In the genomic region with DNA sequence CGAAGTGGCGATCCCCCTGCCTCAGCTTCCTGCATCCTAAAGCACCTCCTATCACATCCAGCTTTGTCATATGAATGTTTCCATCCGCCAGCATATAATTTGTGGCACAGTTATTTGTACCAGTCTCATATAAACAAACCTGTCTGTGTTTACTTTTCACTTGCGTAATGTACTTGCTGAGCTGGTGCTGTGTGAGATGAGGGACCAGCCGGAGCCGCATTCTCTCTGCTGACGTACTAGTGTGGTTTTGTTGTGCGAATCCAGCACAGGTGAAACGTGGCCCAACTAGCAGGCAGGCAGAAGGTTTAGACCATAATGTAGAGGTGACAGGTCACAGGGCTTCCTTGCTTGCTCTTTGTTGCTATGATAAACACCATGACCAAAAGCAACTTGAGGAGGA, we compare ENCODE assay signal across 27 mouse cellular contexts.
DNase-seq lines count a peak whose midpoint lies in the region; ATAC-seq and TF ChIP-seq lines count a peak whose summit lies in the region.
"Had no signal": no experiment of that assay in that cellular context is flagged by ENCODE, and none has a peak within 500 bp of the region (broad histone marks: within the 10 kb centered on the region; RNA-seq: fewer than 3 reads in every experiment).

No protein-coding gene starts in this region.

- H3K4me2 ChIP-seq in liver, embryonic 11.5 days: no peak overlapping the region
- H3K4me2 ChIP-seq: embryonic facial prominence, embryonic 13.5 days; forebrain, embryonic 12.5 days; forebrain, embryonic 15.5 days; heart, embryonic 12.5 days; heart, embryonic 15.5 days; hindbrain, embryonic 13.5 days had no signal

- no peak for TF ChIP-seq POLR2A in liver, adult 2 months (IDR thresholded peaks at IDR 0.05; ENCODE audit: extremely low read depth, insufficient read depth, low read length)

- ATAC-seq in liver, embryonic 11.5 days (replicated peaks; ENCODE audit: low FRiP score): no peak
- ATAC-seq: activated CD4-positive, CD25-positive, alpha-beta regulatory T cell, adult 4 months; forebrain, embryonic 15.5 days had no signal

- H3K27ac ChIP-seq in liver, adult 2 months (replicated peaks; ENCODE audit: insufficient read depth, low read depth, low read length): no peak overlapping the region
- H3K27ac ChIP-seq in liver, embryonic 11.5 days (ENCODE audit: low read depth, low read length): no peak overlapping the region
- H3K27ac ChIP-seq: embryonic facial prominence, embryonic 10.5 days; embryonic facial prominence, embryonic 13.5 days; forebrain, embryonic 12.5 days; forebrain, embryonic 15.5 days; heart, embryonic 15.5 days; hindbrain, embryonic 10.5 days; hindbrain, embryonic 13.5 days had no signal

- no peak overlapping the region for H3K9ac ChIP-seq in liver, adult 2 months (ENCODE audit: low read depth, low read length)
- no peak overlapping the region for H3K9ac ChIP-seq in liver, embryonic 11.5 days (ENCODE audit: low read depth, low read length)
- H3K9ac ChIP-seq: embryonic facial prominence, embryonic 13.5 days; forebrain, embryonic 12.5 days; forebrain, embryonic 15.5 days; heart, embryonic 12.5 days; heart, embryonic 15.5 days; hindbrain, embryonic 13.5 days had no signal

- no peaks in the 10 kb centered on the region for H3K9me3 ChIP-seq in liver, embryonic 11.5 days (ENCODE audit: control insufficient read depth, low read length)
- H3K9me3 ChIP-seq: embryonic facial prominence, embryonic 10.5 days; embryonic facial prominence, embryonic 13.5 days; forebrain, embryonic 12.5 days; forebrain, embryonic 15.5 days; heart, embryonic 12.5 days; heart, embryonic 15.5 days; hindbrain, embryonic 10.5 days; hindbrain, embryonic 13.5 days had no signal

- no peaks in the 10 kb centered on the region for H3K27me3 ChIP-seq in liver, adult 2 months (ENCODE audit: control insufficient read depth, insufficient read depth, low read length)
- no peaks in the 10 kb centered on the region for H3K27me3 ChIP-seq in liver, embryonic 11.5 days (replicated peaks; ENCODE audit: control insufficient read depth, insufficient read depth, low read length)
- H3K27me3 ChIP-seq: embryonic facial prominence, embryonic 13.5 days; forebrain, embryonic 12.5 days; forebrain, embryonic 15.5 days; heart, embryonic 12.5 days; heart, embryonic 15.5 days; hindbrain, embryonic 13.5 days had no signal

- peak; percentile 81 for DNase-seq in liver, adult 2 months (ENCODE audit: extremely low read depth, low read depth, low spot score)
- no peak for DNase-seq in liver, embryonic 11.5 days (ENCODE audit: low spot score)
- DNase-seq in lung, adult 18-20 months: peak; percentile 14 to 33
- DNase-seq in lung, postnatal 4 days: no peak
- peak; percentile 30 for DNase-seq in lung, postnatal 36 days
- no peak for DNase-seq in lung, postnatal 10 days
- DNase-seq: adrenal gland, adult 8-10 months; adrenal gland, postnatal 25 days; cerebellum, adult 11-12 months; cerebellum, adult 8-10 months; cerebellum, postnatal 10 days; cerebellum, postnatal 36 days; embryo, embryonic 11 days; gastrocnemius, postnatal 25 days; heart, adult 18-20 months; heart, postnatal 10 days; heart, postnatal 36 days had no signal

- no peaks in the 10 kb centered on the region for H3K79me2 ChIP-seq in liver, adult 2 months (ENCODE audit: control insufficient read depth, insufficient read depth, low read length)

- no peak overlapping the region for H3K4me3 ChIP-seq in liver, adult 2 months (ENCODE audit: insufficient read depth, low read depth, low read length)
- H3K4me3 ChIP-seq in liver, embryonic 11.5 days (ENCODE audit: low read depth, low read length): no peak overlapping the region
- H3K4me3 ChIP-seq: embryonic facial prominence, embryonic 10.5 days; embryonic facial prominence, embryonic 13.5 days; erythroblast, embryonic 14.5 days; forebrain, embryonic 12.5 days; forebrain, embryonic 15.5 days; heart, embryonic 12.5 days; heart, embryonic 15.5 days; hindbrain, embryonic 10.5 days; hindbrain, embryonic 13.5 days had no signal

- no peaks in the 10 kb centered on the region; the same call in 1 of the 2 replicates for H3K36me3 ChIP-seq in liver, adult 2 months (ENCODE audit: control insufficient read depth, insufficient read depth, low read length)
- H3K36me3 ChIP-seq in liver, embryonic 11.5 days (ENCODE audit: control insufficient read depth, insufficient read depth, low read length): no peaks in the 10 kb centered on the region
- H3K36me3 ChIP-seq: embryonic facial prominence, embryonic 10.5 days; embryonic facial prominence, embryonic 13.5 days; forebrain, embryonic 12.5 days; forebrain, embryonic 15.5 days; heart, embryonic 12.5 days; heart, embryonic 15.5 days; hindbrain, embryonic 10.5 days; hindbrain, embryonic 13.5 days had no signal

- H3K4me1 ChIP-seq in liver, adult 2 months (ENCODE audit: control insufficient read depth, insufficient read depth, low read length): peaks cover 4% of the 10 kb centered on the region
- no peaks in the 10 kb centered on the region for H3K4me1 ChIP-seq in liver, embryonic 11.5 days (replicated peaks; ENCODE audit: control insufficient read depth, insufficient read depth, low read length)
- H3K4me1 ChIP-seq: hindbrain, embryonic 10.5 days had no signal

- 38% methylated on average over 9 of the region's 9 CpGs for WGBS in liver, adult 2 months
- 74% methylated on average over 9 of the region's 9 CpGs for WGBS in liver, embryonic 11.5 days

- TF ChIP-seq CTCF in liver, adult 2 months (IDR thresholded peaks at IDR 0.05; ENCODE audit: low read depth, low read length): no peak

Comparison
In these comparisons a context has a peak if more than half of its experiments do, and no peak if none do; other contexts are left out.
1. DNase-seq: peak in liver, adult 2 months (single experiment), lung, adult 18-20 months (2 of 2) and lung, postnatal 36 days (single experiment); none in liver, embryonic 11.5 days (single experiment), lung, postnatal 4 days (0 of 2) and lung, postnatal 10 days (single experiment).